Mouse (Mus musculus) cerebellum, postnatal 36 days (tissue): Measurements from ENCODE around the gene 4930469K13Rik.
A peak's percentile ranks its signal among the peaks of the same experiment; 100 is the strongest.

Source experiments
- DNase-seq, 2 experiments: peaks; one replicate each; pipeline ENCODE4 v3.0.0; 2021 to 2022; ENCODE audit warnings: mixed read lengths in 2 of 2

Gene 4930469K13Rik

DNA sequence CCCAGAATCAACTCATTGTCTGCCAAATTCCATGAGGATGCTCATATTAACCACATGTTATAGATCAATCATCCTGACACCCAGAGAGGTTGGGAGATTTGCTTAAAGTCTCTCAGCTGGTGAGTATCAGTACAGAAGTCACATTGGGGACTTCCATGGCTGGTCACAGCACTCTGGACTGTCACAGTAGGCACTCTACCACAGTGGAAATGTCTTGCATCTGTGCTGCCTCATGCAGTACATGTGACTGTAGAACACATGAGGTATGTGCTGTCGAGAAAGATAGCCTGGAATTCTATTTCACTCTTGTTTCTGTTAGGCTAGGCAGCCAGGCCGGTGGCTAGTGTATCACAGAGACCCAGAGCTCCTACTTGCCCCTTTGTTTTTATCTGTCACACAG, 63.6 kb downstream of the 4930469K13Rik start:
- no peak for DNase-seq

DNA sequence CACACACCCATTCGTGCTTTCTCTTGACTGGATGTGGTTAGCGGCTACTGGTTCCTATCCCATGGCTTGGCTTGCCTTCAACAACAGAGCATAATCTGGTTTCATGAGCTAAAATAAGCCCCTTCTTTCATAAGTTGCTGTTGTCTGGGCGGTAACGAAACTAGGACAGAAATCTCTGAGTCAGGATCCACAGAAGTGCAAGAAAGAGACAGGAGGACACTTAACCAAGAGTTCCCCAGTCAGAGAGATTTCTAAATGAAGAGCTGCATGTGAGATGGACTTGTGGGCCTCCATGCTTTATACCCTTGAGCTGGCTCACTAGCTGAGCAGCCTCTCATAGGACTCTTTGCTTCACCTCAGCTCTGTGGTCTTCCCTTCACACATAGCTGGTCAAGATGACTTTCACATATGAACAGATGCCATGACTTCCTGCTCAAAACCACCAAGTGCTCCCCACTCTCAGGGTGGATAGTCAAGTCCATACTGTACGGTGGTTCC, 64.3 kb downstream of the 4930469K13Rik start:
- DNase-seq: no peak

GRCm38 (mm10) chr11:34031015-34031805, 67.1 kb downstream of the 4930469K13Rik start:
- DNase-seq: no peak

GRCm38 (mm10) chr11:34029658-34030057, 68.7 kb downstream of the 4930469K13Rik start:
- no peak for DNase-seq

DNA sequence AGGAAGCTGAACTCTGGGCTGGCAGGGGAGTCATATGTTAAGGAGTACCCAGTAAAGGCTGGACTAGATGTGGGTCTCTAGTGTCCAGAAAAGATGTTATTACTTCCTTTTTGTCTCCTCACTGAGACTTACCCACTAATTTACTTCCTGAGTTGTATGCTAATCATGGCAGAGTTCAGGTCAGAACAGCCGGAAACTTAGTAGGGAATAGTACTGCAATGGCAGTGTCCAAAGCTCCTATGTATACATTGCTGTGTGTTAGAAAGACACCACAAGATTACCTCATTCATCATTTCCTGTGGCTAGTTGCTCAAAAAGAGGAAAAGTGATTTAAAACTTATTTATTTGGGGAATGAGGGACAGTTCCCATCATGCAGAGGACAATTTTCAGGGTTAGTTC, 73.3 kb downstream of the 4930469K13Rik start:
- DNase-seq: no peak

- no peak for DNase-seq
Measured at GRCm38 (mm10) chr11:34012007-34012652, 86.2 kb downstream of the 4930469K13Rik start.

GRCm38 (mm10) chr11:34010859-34011172, 87.5 kb downstream of the 4930469K13Rik start:
- no peak for DNase-seq

- DNase-seq: no peak
Measured at GRCm38 (mm10) chr11:34010133-34010858, 88.1 kb downstream of the 4930469K13Rik start.

GRCm38 (mm10) chr11:34009316-34010087, 88.9 kb downstream of the 4930469K13Rik start:
- no peak for DNase-seq

- peak; percentile 24 to 40 for DNase-seq
Measured at GRCm38 (mm10) chr11:34008702-34009101, 89.7 kb downstream of the 4930469K13Rik start.

DNA sequence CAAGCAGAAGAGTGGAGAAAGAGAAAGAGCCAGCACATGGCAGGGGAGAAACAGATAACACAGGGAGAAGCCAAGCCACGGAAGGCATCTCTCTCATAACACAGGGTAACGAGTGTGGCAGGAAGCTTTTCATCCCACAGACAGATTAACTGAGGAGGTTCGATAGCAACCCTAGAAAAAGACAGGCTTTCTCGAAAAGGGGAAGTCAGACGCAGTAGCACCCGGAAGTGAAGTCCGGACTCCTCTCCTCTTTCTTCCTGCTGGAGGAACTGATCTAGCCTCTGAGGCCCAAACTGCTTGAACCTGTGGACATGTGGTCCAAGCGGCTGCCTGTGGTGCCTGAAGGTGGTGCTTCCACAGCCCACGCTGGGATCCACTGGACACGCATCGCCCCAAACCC, 90.1 kb downstream of the 4930469K13Rik start:
- no peak for DNase-seq

DNA sequence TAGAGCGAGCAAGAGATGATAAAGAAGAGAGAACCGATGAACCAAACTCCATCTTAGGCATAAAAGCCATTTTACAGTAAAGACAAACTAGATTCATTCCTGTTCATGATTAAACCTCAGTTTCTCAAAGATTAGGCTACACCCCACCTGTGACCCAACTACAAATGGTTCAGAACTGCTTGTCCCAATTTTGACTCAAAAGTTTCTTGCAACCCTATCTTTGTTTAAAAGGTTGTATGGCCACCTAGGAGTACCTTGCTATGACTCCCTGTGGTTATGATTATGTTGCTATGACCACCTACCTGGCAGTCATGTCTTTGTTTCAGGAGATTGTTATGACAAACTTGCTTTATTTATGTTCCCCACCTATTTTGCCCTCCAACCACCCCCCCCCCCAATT, 90.7 kb downstream of the 4930469K13Rik start:
- DNase-seq: no peak

GRCm38 (mm10) chr11:34002593-34002965, 95.8 kb downstream of the 4930469K13Rik start:
- no peak for DNase-seq

- peak; percentile 43 to 53 for DNase-seq
Measured at GRCm38 (mm10) chr11:34001938-34002592, 96.3 kb downstream of the 4930469K13Rik start.

GRCm38 (mm10) chr11:34000416-34000815, 97.9 kb downstream of the 4930469K13Rik start:
- DNase-seq: no peak

GRCm38 (mm10) chr11:33998244-33998643, 100.1 kb downstream of the 4930469K13Rik start:
- no peak for DNase-seq

DNA sequence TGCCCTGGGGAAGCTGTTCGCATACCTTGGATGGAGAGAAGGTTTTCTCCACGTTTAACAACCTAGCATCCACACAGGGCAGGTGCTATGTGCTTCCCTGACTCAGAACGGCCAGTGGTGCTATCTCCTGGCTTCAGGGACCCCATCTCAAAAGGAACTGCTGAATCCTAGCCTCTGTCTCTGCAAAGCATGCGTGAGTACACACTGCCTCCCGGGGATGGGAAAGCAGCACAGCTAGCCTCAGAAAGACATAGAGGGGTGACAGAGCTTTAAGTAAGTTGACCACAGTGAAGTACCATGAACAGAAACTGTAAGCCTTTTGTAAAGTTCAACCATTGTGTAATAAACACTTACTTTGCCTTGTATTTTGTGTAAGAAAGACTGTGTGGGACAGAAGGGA, 104.9 kb downstream of the 4930469K13Rik start:
- no peak for DNase-seq

GRCm38 (mm10) chr11:33992938-33993337, 105.4 kb downstream of the 4930469K13Rik start, which contains the start of gene Kcnip1:
Gene Kcnip1 (minus strand): TSS chr11:33993152.
- DNase-seq: peak; percentile 45 to 51

DNA sequence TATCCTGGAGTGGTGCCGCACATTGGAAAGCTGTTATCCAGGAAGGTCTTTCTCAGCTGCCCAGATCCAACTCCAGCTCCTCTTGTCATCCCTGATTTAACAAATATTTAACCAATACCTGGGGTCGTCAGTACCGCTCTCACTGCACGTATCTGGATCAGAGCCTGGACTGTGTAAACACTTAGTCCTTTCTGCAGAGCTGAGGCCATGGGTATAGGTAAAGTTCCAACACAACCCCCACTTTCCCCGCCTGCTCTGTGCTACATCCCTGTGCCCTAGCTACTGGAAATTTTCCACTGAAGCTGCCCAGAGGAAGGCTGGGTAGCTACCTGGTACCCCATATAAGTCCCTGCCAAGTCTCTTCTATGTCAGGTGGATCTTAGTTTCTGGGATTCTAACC, 108.4 kb downstream of the 4930469K13Rik start:
- no peak for DNase-seq

DNA sequence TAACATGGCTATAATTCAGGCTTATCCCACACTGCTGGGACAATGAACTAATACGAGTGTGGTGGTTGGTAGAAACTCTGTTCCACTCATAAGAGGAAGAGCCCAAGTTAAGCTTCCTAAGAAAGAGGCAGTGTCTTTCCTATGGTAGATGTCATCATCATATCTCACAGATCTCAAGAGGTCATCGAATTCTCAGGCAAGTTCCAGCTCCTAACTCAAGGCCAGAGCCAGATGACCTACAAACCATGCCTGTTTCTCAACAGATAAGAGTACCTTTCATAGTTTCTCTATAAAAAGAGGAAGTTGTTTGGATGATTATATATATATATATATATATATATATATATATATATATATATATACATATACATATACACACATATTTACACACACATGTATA, 111.8 kb downstream of the 4930469K13Rik start:
- DNase-seq: no peak

DNA sequence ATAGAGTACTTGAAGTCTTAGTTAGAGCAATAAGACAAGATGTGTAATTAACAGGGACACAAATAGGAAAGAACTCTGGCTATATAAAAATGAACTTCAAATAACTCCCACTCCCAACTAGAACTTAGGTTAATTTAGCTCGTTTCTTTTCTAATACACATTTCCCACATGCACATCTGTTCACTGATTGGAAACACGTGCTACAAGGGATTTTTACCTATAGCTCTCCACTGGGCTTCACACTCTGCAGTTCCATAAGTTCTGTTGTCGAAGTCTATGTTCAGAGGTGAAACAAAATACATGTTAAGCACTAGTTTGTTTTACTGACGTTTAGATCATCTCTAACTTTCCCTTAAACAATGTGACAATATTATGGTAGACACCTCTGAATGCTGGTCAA, 118.2 kb downstream of the 4930469K13Rik start:
- DNase-seq: no peak

DNA sequence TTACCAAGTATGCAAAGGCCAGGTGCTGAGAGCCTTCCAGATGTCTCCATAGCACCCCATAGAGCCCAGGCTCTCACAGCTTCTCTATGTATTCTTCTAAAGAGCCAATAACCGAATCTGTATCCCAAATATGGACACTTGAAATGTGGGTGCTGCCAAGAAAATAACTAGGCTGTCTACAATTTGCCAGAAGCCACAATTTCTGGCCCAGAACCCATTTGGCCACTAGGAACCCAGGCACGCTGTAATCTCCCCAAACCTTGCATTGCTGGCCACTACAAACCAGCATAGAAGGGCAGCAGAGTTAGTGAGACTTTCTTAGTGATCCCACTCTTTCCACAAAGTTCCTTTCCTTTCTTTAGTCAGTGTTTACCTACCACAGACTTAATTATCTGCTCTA, 123.2 kb downstream of the 4930469K13Rik start:
- DNase-seq: no peak
